In genomic region chr4:12534151-12534550, GRCm38 (mm10) we compare ENCODE assay signal across 20 mouse cellular contexts.
DNase-seq lines count a peak whose midpoint lies in the region; ATAC-seq and TF ChIP-seq lines count a peak whose summit lies in the region.
"Had no signal": no experiment of that assay in that cellular context is flagged by ENCODE, and none has a peak within 500 bp of the region (broad histone marks: within the 10 kb centered on the region; RNA-seq: fewer than 3 reads in every experiment).

No protein-coding gene starts in this region.

- ATAC-seq in hindbrain, embryonic 11.5 days (ENCODE audit: low FRiP score): peak; percentile 64; the same call in 1 of the 2 replicates
- no peak for ATAC-seq in hindbrain, postnatal 0 days
- ATAC-seq in hindbrain, embryonic 12.5 days (ENCODE audit: low FRiP score): peak; percentile 61
- ATAC-seq in midbrain, embryonic 13.5 days: peak; percentile 19; the same call in 1 of the 2 replicates
- ATAC-seq in neural tube, embryonic 15.5 days (ENCODE audit: low FRiP score): no peak
- ATAC-seq in lung, postnatal 0 days: no peak
- ATAC-seq: intestine, embryonic 15.5 days had no signal

- H3K4me1 ChIP-seq in hindbrain, embryonic 11.5 days (replicated peaks; ENCODE audit: control insufficient read depth, insufficient read depth, low read length): no peaks in the 10 kb centered on the region
- no peaks in the 10 kb centered on the region for H3K4me1 ChIP-seq in hindbrain, postnatal 0 days (ENCODE audit: insufficient read depth, low read length)
- H3K4me1 ChIP-seq in hindbrain, embryonic 12.5 days: peaks cover 22% of the 10 kb centered on the region
- peaks cover 38% of the 10 kb centered on the region for H3K4me1 ChIP-seq in midbrain, embryonic 13.5 days (replicated peaks)
- H3K4me1 ChIP-seq in neural tube, embryonic 15.5 days: peaks cover 25% of the 10 kb centered on the region
- H3K4me1 ChIP-seq in lung, postnatal 0 days (ENCODE audit: insufficient read depth, low read depth, low read length): no peaks in the 10 kb centered on the region
- H3K4me1 ChIP-seq: liver, embryonic 13.5 days had no signal

- no peak overlapping the region for H3K4me3 ChIP-seq in hindbrain, embryonic 11.5 days (ENCODE audit: low read depth, low read length)
- H3K4me3 ChIP-seq in hindbrain, postnatal 0 days (ENCODE audit: low read length): no peak overlapping the region
- H3K4me3 ChIP-seq in hindbrain, embryonic 12.5 days: no peak overlapping the region
- H3K4me3 ChIP-seq in midbrain, embryonic 13.5 days (replicated peaks): no peak overlapping the region
- no peak overlapping the region for H3K4me3 ChIP-seq in neural tube, embryonic 15.5 days (replicated peaks)
- no peak overlapping the region for H3K4me3 ChIP-seq in lung, postnatal 0 days (ENCODE audit: low read depth, low read length)
- H3K4me3 ChIP-seq: heart, embryonic 10.5 days; intestine, embryonic 15.5 days; liver, embryonic 13.5 days had no signal

- peak; percentile 26 for DNase-seq in hindbrain, embryonic 11.5 days (ENCODE audit: low spot score)
- DNase-seq in hindbrain, postnatal 0 days (ENCODE audit: low spot score): no peak
- no peak for DNase-seq in embryo, embryonic 11 days
- DNase-seq in lung, postnatal 0 days (ENCODE audit: low spot score): no peak
- DNase-seq in left cerebral cortex, adult 8-10 months (ENCODE audit: low spot score in 2 of 2): no peak
- DNase-seq: adrenal gland, postnatal 14 days; cerebellum, adult 8-10 months; cerebellum, postnatal 36 days; kidney, adult 9 months; kidney, postnatal 25 days; liver, embryonic 13.5 days; lung, adult 2 months; right cerebral cortex, postnatal 25 days; spleen, adult 18-20 months; thymus, postnatal 14 days had no signal

- H3K4me2 ChIP-seq in hindbrain, embryonic 11.5 days (replicated peaks; ENCODE audit: low read depth, low read length): no peak overlapping the region
- no peak overlapping the region for H3K4me2 ChIP-seq in hindbrain, postnatal 0 days (ENCODE audit: low read depth, low read length)
- 0 out of 2 replicates have a peak overlapping the region, but pooled peaks have one; percentile 17 for H3K4me2 ChIP-seq in hindbrain, embryonic 12.5 days (replicated peaks)
- H3K4me2 ChIP-seq in midbrain, embryonic 13.5 days (replicated peaks): peak overlapping the region; percentile 25
- H3K4me2 ChIP-seq in neural tube, embryonic 15.5 days: no peak overlapping the region
- H3K4me2 ChIP-seq in lung, postnatal 0 days (replicated peaks; ENCODE audit: low read depth, low read length): no peak overlapping the region
- H3K4me2 ChIP-seq: intestine, embryonic 15.5 days; liver, embryonic 13.5 days had no signal

- no peaks in the 10 kb centered on the region for H3K9me3 ChIP-seq in hindbrain, embryonic 11.5 days (ENCODE audit: control insufficient read depth, low read length)
- H3K9me3 ChIP-seq in hindbrain, postnatal 0 days (ENCODE audit: low read length): no peaks in the 10 kb centered on the region
- H3K9me3 ChIP-seq in hindbrain, embryonic 12.5 days (replicated peaks): no peaks in the 10 kb centered on the region
- no peaks in the 10 kb centered on the region for H3K9me3 ChIP-seq in midbrain, embryonic 13.5 days
- no peaks in the 10 kb centered on the region for H3K9me3 ChIP-seq in neural tube, embryonic 15.5 days (replicated peaks)
- no peaks in the 10 kb centered on the region for H3K9me3 ChIP-seq in lung, postnatal 0 days (ENCODE audit: low read length)
- H3K9me3 ChIP-seq: heart, embryonic 10.5 days; intestine, embryonic 15.5 days; liver, embryonic 13.5 days had no signal

- TF ChIP-seq CTCF in hindbrain, postnatal 0 days (IDR thresholded peaks at IDR 0.05; ENCODE audit: low read depth): no peak
- TF ChIP-seq CTCF in lung, postnatal 0 days (IDR thresholded peaks at IDR 0.05): no peak

- H3K36me3 ChIP-seq in hindbrain, embryonic 11.5 days (ENCODE audit: control insufficient read depth, insufficient read depth, low read length): no peaks in the 10 kb centered on the region
- H3K36me3 ChIP-seq in hindbrain, postnatal 0 days (ENCODE audit: insufficient read depth, low read length): no peaks in the 10 kb centered on the region
- H3K36me3 ChIP-seq in hindbrain, embryonic 12.5 days: no peaks in the 10 kb centered on the region
- no peaks in the 10 kb centered on the region for H3K36me3 ChIP-seq in midbrain, embryonic 13.5 days
- no peaks in the 10 kb centered on the region for H3K36me3 ChIP-seq in neural tube, embryonic 15.5 days
- H3K36me3 ChIP-seq in lung, postnatal 0 days (ENCODE audit: insufficient read depth, low read length): no peaks in the 10 kb centered on the region
- H3K36me3 ChIP-seq: heart, embryonic 10.5 days; intestine, embryonic 15.5 days; liver, embryonic 13.5 days had no signal

- TF ChIP-seq EP300 in lung, postnatal 0 days (IDR thresholded peaks at IDR 0.05): no peak

- no peaks in the 10 kb centered on the region for H3K27me3 ChIP-seq in hindbrain, embryonic 11.5 days (ENCODE audit: control insufficient read depth, insufficient read depth, low read length)
- no peaks in the 10 kb centered on the region for H3K27me3 ChIP-seq in hindbrain, postnatal 0 days (ENCODE audit: insufficient read depth, low read length)
- 0 out of 2 replicates have a peak, but pooled peaks cover 3% of the 10 kb centered on the region for H3K27me3 ChIP-seq in hindbrain, embryonic 12.5 days
- H3K27me3 ChIP-seq in midbrain, embryonic 13.5 days: no peaks in the 10 kb centered on the region
- no peaks in the 10 kb centered on the region for H3K27me3 ChIP-seq in neural tube, embryonic 15.5 days (replicated peaks)
- no peaks in the 10 kb centered on the region for H3K27me3 ChIP-seq in lung, postnatal 0 days (replicated peaks; ENCODE audit: insufficient read depth, low read length)
- H3K27me3 ChIP-seq: intestine, embryonic 15.5 days; liver, embryonic 13.5 days had no signal

- peak overlapping the region; percentile 53; the same call in 1 of the 2 replicates for H3K27ac ChIP-seq in hindbrain, embryonic 11.5 days (ENCODE audit: low read depth, low read length)
- H3K27ac ChIP-seq in hindbrain, postnatal 0 days: no peak overlapping the region
- peak overlapping the region; percentile 74 for H3K27ac ChIP-seq in hindbrain, embryonic 12.5 days
- H3K27ac ChIP-seq in midbrain, embryonic 13.5 days: peak overlapping the region; percentile 68
- H3K27ac ChIP-seq in neural tube, embryonic 15.5 days (replicated peaks): peak overlapping the region; percentile 68
- no peak overlapping the region for H3K27ac ChIP-seq in lung, postnatal 0 days (ENCODE audit: low read length)
- H3K27ac ChIP-seq: heart, embryonic 10.5 days; intestine, embryonic 15.5 days; liver, embryonic 13.5 days had no signal

- WGBS in hindbrain, embryonic 11.5 days: 16% methylated on average over 2 of the region's 2 CpGs
- 17% methylated on average over 2 of the region's 2 CpGs for WGBS in hindbrain, postnatal 0 days
- WGBS in hindbrain, embryonic 12.5 days: 14% methylated on average over 2 of the region's 2 CpGs
- WGBS in midbrain, embryonic 13.5 days: 9% methylated on average over 2 of the region's 2 CpGs
- WGBS in neural tube, embryonic 15.5 days: 13% methylated on average over 2 of the region's 2 CpGs
- WGBS in lung, postnatal 0 days: 45% methylated on average over 2 of the region's 2 CpGs

- no peak overlapping the region for H3K9ac ChIP-seq in hindbrain, embryonic 11.5 days (ENCODE audit: low read depth, low read length)
- H3K9ac ChIP-seq in hindbrain, postnatal 0 days (replicated peaks; ENCODE audit: low read length): no peak overlapping the region
- no peak overlapping the region for H3K9ac ChIP-seq in hindbrain, embryonic 12.5 days
- H3K9ac ChIP-seq in midbrain, embryonic 13.5 days (replicated peaks): peak overlapping the region; percentile 49
- H3K9ac ChIP-seq in neural tube, embryonic 15.5 days (replicated peaks): no peak overlapping the region
- no peak overlapping the region for H3K9ac ChIP-seq in lung, postnatal 0 days (replicated peaks; ENCODE audit: low read depth)
- H3K9ac ChIP-seq: intestine, embryonic 15.5 days; liver, embryonic 13.5 days had no signal

Comparison
In these comparisons a context has a peak if more than half of its experiments do, and no peak if none do; other contexts are left out.
1. ATAC-seq: peak in hindbrain, embryonic 11.5 days (single experiment), hindbrain, embryonic 12.5 days (single experiment) and midbrain, embryonic 13.5 days (single experiment); none in hindbrain, postnatal 0 days (single experiment), neural tube, embryonic 15.5 days (single experiment) and lung, postnatal 0 days (single experiment).
2. H3K27ac ChIP-seq: peak in hindbrain, embryonic 11.5 days (single experiment), hindbrain, embryonic 12.5 days (single experiment), midbrain, embryonic 13.5 days (single experiment) and neural tube, embryonic 15.5 days (single experiment); none in hindbrain, postnatal 0 days (single experiment) and lung, postnatal 0 days (single experiment).
3. H3K4me2 ChIP-seq: peak in hindbrain, embryonic 12.5 days (single experiment) and midbrain, embryonic 13.5 days (single experiment); none in hindbrain, embryonic 11.5 days (single experiment), hindbrain, postnatal 0 days (single experiment), neural tube, embryonic 15.5 days (single experiment) and lung, postnatal 0 days (single experiment).